Mouse (Mus musculus) thymus, postnatal 0 days (tissue): ENCODE results near the gene Mvb12b. TPM values are rescaled to one million over a fixed set of nuclear protein-coding genes. Genes with fewer than 3 reads are reported as not detected.

Experiments
- DNase-seq: peaks from one replicate; pipeline ENCODE4 v3.0.0-alpha.2; 2015; ENCODE audit warnings: low spot score
- polyA plus RNA-seq: library from polyadenylated mRNA; unstranded; fragments of >200 nt; fragmentation: Nextera tagmentation; extraction: Ambion mirVana; gene quantifications from 2 replicates; pipeline ENCODE4 v1.2.1, GENCODE M21; 2015

The Mvb12b gene
- polyA plus RNA-seq, 1 experiment from 2014 or later, result 56.8 TPM

GRCm38 (mm10) chr2:33785596-33785995 lies 102.2 kb downstream of the Mvb12b start:
- DNase-seq, result no peak

- no peak for DNase-seq
Observed at GRCm38 (mm10) chr2:33784721-33785120, 103.0 kb downstream of the Mvb12b start.

- DNase-seq, result no peak
Observed at GRCm38 (mm10) chr2:33783419-33783818, 104.3 kb downstream of the Mvb12b start.

- DNase-seq, result no peak
Observed at GRCm38 (mm10) chr2:33781655-33782400, 105.9 kb downstream of the Mvb12b start.

GRCm38 (mm10) chr2:33778466-33778865 lies 109.3 kb downstream of the Mvb12b start:
- no peak for DNase-seq

GRCm38 (mm10) chr2:33777051-33777450 lies 110.7 kb downstream of the Mvb12b start:
- DNase-seq, result no peak

- DNase-seq, result no peak
Observed at GRCm38 (mm10) chr2:33774884-33775283, 112.9 kb downstream of the Mvb12b start.

- no peak for DNase-seq
Observed at GRCm38 (mm10) chr2:33774106-33774505, 113.6 kb downstream of the Mvb12b start.

GRCm38 (mm10) chr2:33772439-33772838 lies 115.3 kb downstream of the Mvb12b start:
- DNase-seq, result no peak

- DNase-seq, result no peak
Observed at GRCm38 (mm10) chr2:33771388-33771787, 116.4 kb downstream of the Mvb12b start.

GRCm38 (mm10) chr2:33770526-33771130 lies 117.1 kb downstream of the Mvb12b start:
- DNase-seq, result no peak

GRCm38 (mm10) chr2:33764476-33764875 lies 123.3 kb downstream of the Mvb12b start:
- DNase-seq, result no peak

- no peak for DNase-seq
Observed at GRCm38 (mm10) chr2:33762210-33762609, 125.5 kb downstream of the Mvb12b start.

GRCm38 (mm10) chr2:33760571-33760991 lies 127.2 kb downstream of the Mvb12b start:
- no peak for DNase-seq

GRCm38 (mm10) chr2:33759447-33759846 lies 128.3 kb downstream of the Mvb12b start:
- DNase-seq, result no peak

- DNase-seq, result peak; percentile 76
Observed at GRCm38 (mm10) chr2:33755633-33756020, 132.1 kb downstream of the Mvb12b start.

GRCm38 (mm10) chr2:33754980-33755632 lies 132.6 kb downstream of the Mvb12b start:
- peak; percentile 24 for DNase-seq

- no peak for DNase-seq
Observed at GRCm38 (mm10) chr2:33754317-33754633, 133.5 kb downstream of the Mvb12b start.

GRCm38 (mm10) chr2:33753630-33754316 lies 134.0 kb downstream of the Mvb12b start:
- no peak for DNase-seq

- DNase-seq, result no peak
Observed at GRCm38 (mm10) chr2:33750611-33751010, 137.1 kb downstream of the Mvb12b start.

GRCm38 (mm10) chr2:33746471-33746870 lies 141.3 kb downstream of the Mvb12b start:
- DNase-seq, result peak; percentile 78

- no peak for DNase-seq
Observed at GRCm38 (mm10) chr2:33745724-33746123, 142.0 kb downstream of the Mvb12b start.
